ENCODE assay signal across 24 mouse cellular contexts in the genomic region with DNA sequence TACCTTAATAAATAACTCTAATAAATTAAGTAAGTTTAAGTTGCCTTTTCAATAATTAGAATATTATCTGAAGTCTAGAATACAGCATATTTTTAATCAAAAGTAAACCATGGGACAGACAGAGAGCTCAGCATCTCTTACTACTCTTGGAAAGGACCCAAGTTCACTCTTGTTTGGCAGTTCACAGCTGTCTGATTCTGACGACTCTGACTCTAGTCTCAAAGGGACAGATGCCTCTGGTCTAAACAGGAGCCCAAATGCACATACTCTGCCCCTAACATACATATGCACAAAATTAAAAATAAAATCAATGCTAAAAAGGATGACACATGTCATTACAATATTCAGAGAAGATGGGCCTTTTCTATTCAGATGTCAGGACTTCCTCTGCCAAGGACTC.
"Had no signal": no experiment of that assay in that cellular context is flagged by ENCODE, and none has a peak within 500 bp of the region (broad histone marks: within the 10 kb centered on the region; RNA-seq: fewer than 3 reads in every experiment).

No protein-coding gene starts in this region.

- H3K9me3 ChIP-seq: heart, embryonic 13.5 days; heart, embryonic 15.5 days; hindbrain, embryonic 13.5 days; hindbrain, embryonic 15.5 days; limb, embryonic 13.5 days; limb, embryonic 15.5 days; liver, embryonic 12.5 days had no signal

- H3K4me2 ChIP-seq: heart, embryonic 11.5 days; heart, embryonic 13.5 days; heart, embryonic 15.5 days; hindbrain, embryonic 13.5 days; hindbrain, embryonic 15.5 days; limb, embryonic 13.5 days; limb, embryonic 15.5 days; liver, embryonic 12.5 days had no signal

- H3K4me3 ChIP-seq: heart, adult 2 months; heart, embryonic 13.5 days; heart, embryonic 15.5 days; hindbrain, embryonic 13.5 days; hindbrain, embryonic 15.5 days; limb, embryonic 13.5 days; limb, embryonic 15.5 days; liver, embryonic 12.5 days had no signal

- ATAC-seq: hindbrain, postnatal 0 days; intestine, embryonic 16.5 days; liver, embryonic 12.5 days had no signal

- H3K9ac ChIP-seq: heart, embryonic 13.5 days; heart, embryonic 15.5 days; hindbrain, embryonic 13.5 days; hindbrain, embryonic 15.5 days; limb, embryonic 13.5 days; limb, embryonic 15.5 days; liver, embryonic 12.5 days; liver, embryonic 14.5 days had no signal

- H3K4me1 ChIP-seq: heart, embryonic 13.5 days; heart, embryonic 15.5 days; hindbrain, embryonic 13.5 days; hindbrain, embryonic 15.5 days; limb, embryonic 13.5 days; limb, embryonic 15.5 days; liver, embryonic 12.5 days had no signal

- H3K36me3 ChIP-seq: heart, embryonic 13.5 days; heart, embryonic 15.5 days; hindbrain, embryonic 13.5 days; hindbrain, embryonic 15.5 days; limb, embryonic 13.5 days; limb, embryonic 15.5 days; liver, embryonic 12.5 days had no signal

- H3K27me3 ChIP-seq: heart, embryonic 13.5 days; heart, embryonic 15.5 days; hindbrain, embryonic 13.5 days; hindbrain, embryonic 15.5 days; limb, embryonic 13.5 days; limb, embryonic 15.5 days; liver, embryonic 12.5 days had no signal

- DNase-seq: gastrocnemius, postnatal 14 days; gastrocnemius, postnatal 36 days; heart, adult 11 months; heart, adult 2 months; heart, postnatal 14 days; heart, postnatal 36 days; kidney, adult 11 months; kidney, adult 8-10 months; kidney, postnatal 14 days; kidney, postnatal 36 days; layer of hippocampus, adult 9-11 months; layer of hippocampus, postnatal 36 days; left cerebral cortex, postnatal 4 days had no signal

- H3K27ac ChIP-seq: heart, adult 2 months; heart, embryonic 13.5 days; heart, embryonic 15.5 days; hindbrain, embryonic 13.5 days; hindbrain, embryonic 15.5 days; hindbrain, postnatal 0 days; limb, embryonic 13.5 days; limb, embryonic 15.5 days; liver, embryonic 12.5 days; liver, embryonic 14.5 days had no signal
